Mouse (Mus musculus) adrenal gland, adult (tissue): ENCODE measurements around the gene Rnf166.

Experiments
- DNase-seq, 2 experiments: peaks; one replicate each; pipeline ENCODE4 v3.0.0; 2022 to 2023; ENCODE audit warnings: low spot score in 1 of 2; ENCODE audit not compliant: inconsistent age in 2 of 2

Rnf166 gene

DNA sequence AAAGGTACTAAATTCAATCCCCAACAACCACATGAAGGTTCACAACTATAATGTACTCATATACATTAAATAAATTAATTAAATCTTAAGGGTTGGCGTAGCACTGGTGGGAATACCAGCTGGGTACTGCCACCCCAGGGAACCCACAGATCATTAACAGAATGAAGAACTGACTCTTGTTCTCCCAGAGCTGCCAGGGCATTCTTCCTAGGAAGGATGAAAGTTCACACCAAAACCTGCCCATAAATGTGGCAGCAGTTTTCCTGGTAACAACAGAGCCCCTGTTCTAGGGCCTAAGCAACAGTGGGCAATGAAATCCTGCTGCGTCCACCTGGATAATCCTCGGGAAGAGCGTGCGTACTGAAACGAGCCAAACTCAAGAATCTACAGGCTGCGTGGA, 33.5 kb downstream of the Rnf166 start:
- DNase-seq, result no peak

DNA sequence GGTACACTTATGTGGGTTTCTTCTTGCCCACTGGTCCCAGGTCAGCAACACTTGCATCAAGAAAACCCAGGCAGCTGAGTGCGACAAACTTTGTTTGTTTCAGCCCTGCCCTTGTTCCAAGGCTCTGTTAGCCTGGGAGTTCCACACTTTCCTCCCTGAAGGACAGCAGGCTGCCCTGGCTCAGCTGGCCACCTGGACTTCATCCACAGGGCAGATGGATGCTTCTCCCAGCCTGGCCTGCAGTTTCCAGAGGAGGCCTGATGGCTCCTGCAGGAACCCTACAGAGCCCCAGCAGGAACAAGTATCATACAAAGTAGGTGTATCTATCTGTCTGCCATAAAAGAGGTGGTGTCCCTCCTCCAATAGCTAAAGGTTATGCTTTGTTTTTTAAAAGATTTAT, 34.5 kb downstream of the Rnf166 start:
- no peak for DNase-seq

DNA sequence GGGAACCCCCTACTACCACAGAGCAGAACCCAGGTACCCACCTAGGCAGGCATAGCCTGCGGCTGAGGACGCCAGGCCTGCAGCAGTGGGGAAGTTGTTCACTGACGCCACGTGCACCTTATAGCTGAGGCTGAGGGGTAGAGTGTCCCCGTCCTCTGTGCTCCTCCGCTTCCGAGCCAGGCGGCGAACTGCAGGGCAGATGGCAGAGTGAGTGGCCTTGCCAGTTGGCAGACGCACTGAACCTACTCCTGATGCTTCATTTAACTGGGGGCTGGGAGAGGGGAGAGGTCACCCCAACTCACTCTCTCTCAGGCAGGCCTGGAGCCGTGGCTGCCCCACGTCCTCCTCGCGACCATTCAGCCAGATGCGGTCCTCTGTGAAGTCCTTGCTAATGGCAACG, 36.5 kb downstream of the Rnf166 start:
- DNase-seq, result no peak

DNA sequence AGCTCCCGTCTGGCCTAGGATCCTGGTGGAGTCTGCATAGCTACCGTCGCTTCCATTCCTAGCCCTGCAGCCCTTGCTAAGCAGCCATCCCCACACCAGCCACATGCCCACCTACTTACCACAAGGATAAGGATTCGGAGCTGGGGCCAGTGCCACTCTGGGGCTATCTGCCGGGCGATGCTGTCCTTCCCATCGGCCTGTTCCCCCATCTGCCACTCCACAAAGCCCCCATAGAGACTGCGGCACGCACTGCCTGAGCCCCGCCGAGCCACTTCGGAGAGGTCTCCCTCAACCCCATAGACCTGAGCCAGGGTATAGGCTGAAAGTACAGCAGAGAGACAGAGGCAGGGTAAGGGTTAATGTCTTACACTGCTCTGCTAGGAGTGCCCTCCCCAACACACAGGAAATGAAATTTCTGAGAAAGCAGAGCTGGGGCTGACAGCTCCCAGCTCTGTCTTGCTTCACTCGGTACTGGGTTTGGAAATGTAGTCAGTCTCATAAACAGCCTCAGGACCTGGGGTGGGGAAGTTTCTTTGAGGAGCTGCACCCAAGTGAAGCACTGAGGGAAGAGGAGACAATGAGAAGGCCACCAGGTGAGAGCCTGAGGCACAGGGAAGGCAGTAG, 38.0 kb downstream of the Rnf166 start:
- DNase-seq, result no peak

GRCm38 (mm10) chr8:122436586-122437125, 39.2 kb downstream of the Rnf166 start:
- peak in 1 of 2 experiments; percentile 70 for DNase-seq

DNA sequence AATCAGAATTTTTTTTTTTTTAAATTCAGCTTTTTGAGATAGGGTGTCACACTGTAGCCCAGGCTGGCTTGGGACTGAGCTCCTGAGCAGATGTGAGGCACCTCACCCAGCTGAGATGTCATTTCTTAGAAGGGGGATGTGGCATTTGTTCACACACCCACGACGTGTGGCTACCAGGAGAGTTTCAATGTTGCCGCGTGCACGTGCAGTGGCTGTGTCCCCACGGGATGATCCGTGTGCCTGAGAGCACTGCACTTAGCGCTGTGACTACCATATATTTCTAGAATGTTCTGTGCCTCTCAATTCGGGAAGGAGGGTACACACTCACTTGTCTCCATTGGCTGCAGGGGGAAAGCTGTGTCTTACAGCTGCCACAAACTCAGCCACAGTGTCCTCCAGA, 39.7 kb downstream of the Rnf166 start:
- no peak for DNase-seq

GRCm38 (mm10) chr8:122435375-122435774, 40.5 kb downstream of the Rnf166 start:
- DNase-seq, result no peak

DNA sequence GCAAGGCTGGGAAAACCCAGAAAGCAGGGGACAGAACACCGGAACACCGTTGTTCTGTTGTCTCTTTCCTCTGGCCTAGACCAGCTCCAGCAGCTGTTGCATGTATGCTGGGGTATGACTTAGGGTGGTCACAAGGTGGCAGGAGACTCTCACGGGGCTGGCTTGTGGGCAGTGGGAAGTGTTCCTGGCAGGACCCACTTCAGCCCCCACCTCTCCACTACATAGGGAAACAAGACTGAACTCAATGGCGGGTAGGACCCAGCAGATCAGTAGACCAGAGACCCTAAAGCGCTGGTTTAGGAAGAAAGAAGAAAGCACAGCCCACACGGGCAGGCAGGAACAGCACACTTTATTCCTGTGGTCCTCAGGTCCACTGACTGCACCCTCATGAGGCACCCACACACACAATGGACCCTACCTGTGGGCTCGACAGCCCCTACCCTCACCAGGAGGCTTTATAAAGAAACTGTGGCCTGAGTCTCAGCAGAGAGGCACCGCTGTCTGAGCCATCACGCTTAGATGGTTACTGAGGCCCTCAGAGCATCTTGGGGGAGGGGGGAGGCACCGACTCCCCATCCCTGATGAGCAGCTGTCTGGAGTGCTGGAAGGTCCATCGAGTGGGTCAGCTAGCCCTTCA, 42.5 kb downstream of the Rnf166 start:
- no peak for DNase-seq

GRCm38 (mm10) chr8:122432443-122433268, 43.2 kb downstream of the Rnf166 start, which contains the start of gene Cyba:
TSS of gene Cyba (minus strand) at chr8:122432930.
- peak; percentile 77 to 86 for DNase-seq

- no peak for DNase-seq
Observed at GRCm38 (mm10) chr8:122431694-122432442, 44.0 kb downstream of the Rnf166 start.

GRCm38 (mm10) chr8:122430646-122431045, 45.2 kb downstream of the Rnf166 start:
- DNase-seq, result no peak

DNA sequence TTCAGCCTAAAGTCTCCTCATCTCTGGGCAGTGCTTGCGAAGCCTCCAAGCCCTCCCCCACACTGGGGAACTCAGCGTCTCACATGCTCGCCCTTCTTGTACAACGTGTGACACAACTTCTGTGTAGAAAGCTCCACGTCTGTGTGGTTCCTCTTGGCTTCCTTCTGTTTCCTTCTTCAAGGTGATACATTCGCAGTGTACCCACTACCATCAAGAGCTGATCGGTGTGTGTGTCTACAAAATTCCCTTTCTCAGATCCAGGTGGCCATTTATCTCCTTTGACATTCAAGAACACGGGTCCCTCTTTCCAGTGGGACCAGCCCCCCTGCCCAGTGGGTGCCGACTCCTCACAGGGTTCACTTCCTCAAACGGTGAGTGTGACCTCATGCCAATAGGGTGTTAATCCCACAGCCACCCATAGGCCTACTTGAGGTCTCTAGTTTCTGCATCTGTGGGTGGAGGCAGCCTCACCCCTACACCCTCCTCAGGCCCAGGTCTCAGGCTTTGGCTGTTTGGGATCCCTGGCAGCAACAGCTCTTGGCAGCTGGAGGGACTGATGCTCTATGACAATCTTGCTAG, 45.7 kb downstream of the Rnf166 start:
- no peak for DNase-seq

DNA sequence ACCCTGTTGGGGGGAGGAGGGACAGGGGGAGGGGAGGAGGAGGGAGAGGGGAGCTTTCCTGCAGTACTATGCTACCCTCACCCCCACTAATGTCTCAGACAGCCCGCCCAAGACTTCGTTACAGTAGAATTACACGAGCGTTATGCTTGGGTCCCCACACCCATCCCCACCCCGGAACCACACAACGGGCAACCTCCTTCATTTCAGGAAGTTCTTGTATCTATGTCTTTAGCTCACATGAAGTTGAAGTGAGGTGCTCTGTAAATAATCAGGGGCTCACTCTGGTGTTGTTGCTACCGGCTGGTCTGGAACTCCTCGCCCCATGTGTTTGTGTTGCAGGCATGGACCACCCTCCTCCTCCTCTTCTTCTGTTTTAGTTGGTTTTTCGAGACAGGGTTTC, 47.7 kb downstream of the Rnf166 start:
- DNase-seq, result no peak

- DNase-seq, result no peak
Observed at GRCm38 (mm10) chr8:122427607-122428006, 48.3 kb downstream of the Rnf166 start.

DNA sequence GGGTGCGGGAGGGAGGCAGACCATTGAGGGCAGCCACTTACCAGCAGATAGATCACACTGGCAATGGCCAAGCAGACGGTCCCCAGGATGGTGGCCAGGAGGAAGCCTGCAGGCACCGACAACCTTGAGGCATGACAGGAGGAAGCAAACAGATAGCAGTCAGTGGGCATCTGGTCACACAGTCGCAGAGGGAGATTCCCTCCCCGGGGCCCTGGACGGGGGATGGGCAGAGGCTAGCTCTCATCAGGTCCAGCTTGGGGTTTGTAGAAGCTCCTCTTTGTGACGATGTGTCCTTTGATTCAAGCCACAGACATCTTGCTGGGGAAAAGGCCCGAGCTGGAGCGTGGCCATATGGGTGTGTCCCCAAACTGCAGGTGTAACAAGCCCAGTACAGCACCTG, 49.7 kb downstream of the Rnf166 start:
- no peak for DNase-seq

DNA sequence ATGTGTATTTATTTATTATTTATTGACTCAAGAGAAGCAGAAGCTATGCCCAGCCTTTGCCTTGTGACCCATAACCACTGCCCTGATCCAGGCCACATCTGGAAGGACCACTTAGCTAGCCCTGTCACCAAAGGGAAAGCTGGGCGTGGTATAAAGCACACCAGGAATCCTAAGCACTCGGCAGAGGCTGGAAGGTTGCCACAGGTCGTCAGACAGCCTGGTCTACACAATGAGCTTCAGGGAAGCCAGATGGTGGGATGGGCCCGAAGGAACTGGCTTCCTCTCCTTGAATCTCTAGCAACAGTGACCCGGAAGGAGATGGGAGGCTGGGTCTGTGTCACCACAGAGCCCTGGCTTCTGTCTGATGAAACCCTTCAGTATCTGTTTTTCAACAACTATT, 52.2 kb downstream of the Rnf166 start:
- no peak for DNase-seq

DNA sequence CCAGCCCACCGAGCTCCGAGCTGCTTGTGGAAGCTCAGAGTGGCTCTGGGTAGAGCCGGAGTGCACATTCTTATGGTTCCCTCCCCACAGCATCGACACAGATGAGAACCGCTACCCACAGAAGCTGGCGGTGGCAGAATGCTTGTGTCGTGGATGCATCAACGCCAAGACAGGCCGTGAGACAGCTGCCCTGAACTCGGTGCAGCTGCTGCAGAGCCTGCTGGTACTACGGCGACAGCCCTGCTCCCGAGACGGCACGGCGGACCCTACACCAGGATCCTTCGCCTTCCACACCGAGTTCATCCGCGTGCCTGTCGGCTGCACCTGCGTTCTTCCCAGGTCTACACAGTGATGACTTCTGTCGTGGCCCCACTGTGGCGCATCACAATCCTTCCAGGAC, 52.6 kb downstream of the Rnf166 start:
- DNase-seq, result no peak

DNA sequence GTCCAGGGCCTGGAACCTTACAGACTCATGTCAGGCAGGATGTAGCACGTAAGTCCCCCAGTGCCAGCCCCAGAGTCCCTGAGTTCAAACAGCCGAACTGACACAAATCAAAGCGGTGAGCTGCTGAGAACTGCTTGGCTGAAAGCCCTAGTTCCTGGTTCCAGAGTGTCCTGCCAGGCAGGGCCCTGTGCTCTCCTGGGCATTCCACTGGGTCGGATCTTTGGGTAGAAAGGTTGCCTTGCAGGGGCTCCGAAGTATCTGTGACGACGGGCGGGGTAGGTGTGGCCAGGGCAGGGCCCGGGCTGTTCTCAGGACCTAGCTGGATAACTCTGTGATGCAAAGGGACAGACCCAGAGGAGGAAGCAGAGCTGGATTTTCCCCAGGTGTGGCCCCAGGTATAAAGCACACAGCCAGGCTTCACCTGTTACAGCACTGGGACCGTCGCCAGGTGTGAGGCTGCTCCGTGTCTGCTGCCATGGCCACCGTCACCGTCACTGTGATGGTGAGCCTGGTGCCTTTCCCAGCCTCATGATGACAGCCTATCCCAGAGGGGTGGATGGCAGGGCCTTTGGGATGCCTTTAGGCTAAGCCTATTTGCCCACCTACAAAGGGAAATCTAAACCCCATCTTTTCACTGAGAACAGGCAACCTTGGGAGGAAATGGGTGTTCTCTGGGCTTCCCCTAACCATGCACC, 54.3 kb downstream of the Rnf166 start, which contains the start of gene Il17c:
Gene Il17c, plus strand, starts transcription at position 645 of the 695 bp plus-strand sequence.
- no peak for DNase-seq

GRCm38 (mm10) chr8:122419881-122420555, 55.8 kb downstream of the Rnf166 start:
- DNase-seq, result no peak
